Mouse (Mus musculus): ENCODE measurements around the gene Mxra7. TPM values are rescaled to one million over a fixed set of nuclear protein-coding genes. Genes with fewer than 3 reads are reported as not detected.
A peak's percentile ranks its signal among the peaks of the same experiment; 100 is the strongest.

The Mxra7 gene
- polyA plus RNA-seq, 1 experiment from 2014 or later: 17.6 TPM

DNA sequence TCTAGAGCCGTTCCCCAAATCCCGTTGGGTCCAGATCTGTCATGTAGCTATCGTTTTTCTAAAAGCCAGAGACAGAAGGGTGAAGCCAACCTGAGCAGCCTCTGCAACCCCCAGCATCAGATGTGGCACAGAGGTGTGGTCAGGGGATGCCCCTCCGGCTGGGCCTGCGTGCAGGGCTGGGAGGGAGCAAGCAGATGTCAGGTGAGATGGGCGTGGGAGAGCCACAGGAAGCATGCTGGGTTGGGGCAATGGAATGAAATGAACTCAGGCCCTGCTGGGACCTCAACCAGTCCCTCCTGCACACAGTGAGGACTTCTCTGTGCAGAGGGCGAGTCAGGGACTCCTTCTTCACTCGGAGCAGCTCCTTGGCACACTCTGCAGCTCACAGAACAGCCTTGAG lies 18.3 kb downstream of the Mxra7 start:
- no peaks in the 10 kb centered on the region for H3K9me3 ChIP-seq (ENCODE audit: control insufficient read depth, low read length)
- DNase-seq (ENCODE audit: low spot score) (no peak), ATAC-seq (ENCODE audit: low read depth) (no peak)
- no peak overlapping the region for H3K27ac ChIP-seq (replicated peaks; ENCODE audit: low read depth, low read length)
- 84% methylated on average over 8 of the region's 8 CpGs for WGBS
- H3K4me1 ChIP-seq (ENCODE audit: control insufficient read depth, insufficient read depth, low read length): peaks cover 40% of the 10 kb centered on the region
- no peak overlapping the region for H3K4me3 ChIP-seq (ENCODE audit: low read depth, low read length)
- H3K9ac ChIP-seq (ENCODE audit: low read depth, low read length): no peak overlapping the region
- H3K4me2 ChIP-seq (ENCODE audit: low read depth, low read length): no peak overlapping the region
- no peaks in the 10 kb centered on the region for H3K27me3 ChIP-seq (replicated peaks; ENCODE audit: control insufficient read depth, insufficient read depth, low read length)
- H3K36me3 ChIP-seq (ENCODE audit: control insufficient read depth, insufficient read depth, low read length): no peaks in the 10 kb centered on the region

DNA sequence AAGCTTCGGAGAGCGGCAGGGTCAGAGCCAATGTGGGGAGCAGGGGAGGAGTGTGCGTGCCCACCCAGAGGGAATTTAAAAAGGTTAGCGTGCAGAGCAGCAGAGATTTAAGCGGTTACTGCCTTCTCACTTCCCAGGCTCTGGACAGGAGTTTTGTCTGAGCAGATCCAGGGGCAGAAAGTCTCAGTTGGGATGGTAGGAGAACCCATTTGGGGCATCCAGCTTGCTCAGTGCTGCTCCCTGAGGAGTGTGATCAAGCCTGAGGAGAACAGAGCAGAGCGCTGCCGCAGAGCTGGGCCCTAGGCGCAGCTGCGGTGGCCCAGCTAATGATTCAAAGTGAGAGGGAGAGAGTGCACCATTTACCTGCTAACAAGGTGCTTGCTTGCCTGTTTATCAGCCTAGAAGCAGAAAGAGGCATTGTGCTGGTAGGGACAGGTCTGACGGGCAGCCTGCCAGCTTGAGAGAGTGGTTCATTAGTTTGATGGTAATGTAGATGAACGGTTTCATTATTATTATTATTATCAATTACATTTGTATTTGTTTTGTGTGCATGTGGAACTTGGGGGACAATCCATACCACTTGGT lies 18.9 kb downstream of the Mxra7 start:
- Histone ChIP-seq H3K27ac (replicated peaks; ENCODE audit: low read depth, low read length) (no peak overlapping the region), H3K9ac (ENCODE audit: low read depth, low read length) (no peak overlapping the region), H3K4me2 (ENCODE audit: low read depth, low read length) (no peak overlapping the region), H3K4me1 (ENCODE audit: control insufficient read depth, insufficient read depth, low read length) (peaks cover 34% of the 10 kb centered on the region), H3K9me3 (ENCODE audit: control insufficient read depth, low read length) (no peaks in the 10 kb centered on the region), H3K27me3 (replicated peaks; ENCODE audit: control insufficient read depth, insufficient read depth, low read length) (no peaks in the 10 kb centered on the region), H3K36me3 (ENCODE audit: control insufficient read depth, insufficient read depth, low read length) (no peaks in the 10 kb centered on the region), H3K4me3 (ENCODE audit: low read depth, low read length) (no peak overlapping the region)
- 76% methylated on average over 11 of the region's 11 CpGs for WGBS
- no peak for ATAC-seq (ENCODE audit: low read depth)
- DNase-seq (ENCODE audit: low spot score): no peak

DNA sequence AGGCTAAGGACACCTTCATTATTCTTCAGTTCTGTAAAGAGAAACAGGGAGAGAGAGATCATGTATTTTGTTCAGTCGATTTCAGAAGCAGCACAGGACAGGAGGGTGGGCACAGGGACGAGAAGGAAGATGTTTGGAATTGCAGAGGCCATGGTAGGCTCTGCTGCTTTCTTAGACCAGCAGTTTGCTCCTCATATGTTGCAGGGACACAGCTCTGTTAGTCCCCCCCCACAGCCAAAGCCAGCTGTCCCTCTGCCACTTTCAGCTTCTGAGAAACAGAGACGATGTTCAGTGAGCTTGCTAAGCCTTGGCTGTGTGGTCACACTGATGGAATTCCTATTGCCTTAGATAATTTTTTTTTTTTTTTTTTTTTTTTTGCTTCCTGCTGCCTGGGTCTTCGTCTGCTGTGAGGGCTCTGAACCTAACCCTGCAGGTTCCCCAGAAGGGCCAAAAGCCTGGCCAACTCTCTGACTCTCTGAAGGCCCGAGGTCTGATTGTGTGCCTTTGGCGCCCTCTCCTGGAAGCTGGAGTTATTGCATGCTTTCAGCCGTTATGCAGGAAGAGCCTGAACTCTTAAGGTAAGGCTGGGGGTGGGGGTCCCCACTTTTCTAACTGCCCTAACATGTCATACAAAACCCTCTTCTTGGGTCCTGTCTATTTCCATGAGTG lies 19.8 kb downstream of the Mxra7 start:
- H3K4me2 ChIP-seq (ENCODE audit: low read depth, low read length): no peak overlapping the region
- 27% methylated on average over 7 of the region's 7 CpGs for WGBS
- no peaks in the 10 kb centered on the region for H3K27me3 ChIP-seq (replicated peaks; ENCODE audit: control insufficient read depth, insufficient read depth, low read length)
- DNase-seq (ENCODE audit: low spot score) (peak; percentile 91), ATAC-seq (ENCODE audit: low read depth) (0 out of 2 replicates have a peak, but pooled peaks have one; percentile 10)
- H3K4me3 ChIP-seq (ENCODE audit: low read depth, low read length): no peak overlapping the region
- H3K4me1 ChIP-seq (ENCODE audit: control insufficient read depth, insufficient read depth, low read length): peaks cover 26% of the 10 kb centered on the region
- peak overlapping the region; percentile 40 for H3K9ac ChIP-seq (ENCODE audit: low read depth, low read length)
- H3K36me3 ChIP-seq (ENCODE audit: control insufficient read depth, insufficient read depth, low read length): no peaks in the 10 kb centered on the region
- no peaks in the 10 kb centered on the region for H3K9me3 ChIP-seq (ENCODE audit: control insufficient read depth, low read length)
- peak overlapping the region; percentile 55; the same call in 1 of the 2 replicates for H3K27ac ChIP-seq (replicated peaks; ENCODE audit: low read depth, low read length)

DNA sequence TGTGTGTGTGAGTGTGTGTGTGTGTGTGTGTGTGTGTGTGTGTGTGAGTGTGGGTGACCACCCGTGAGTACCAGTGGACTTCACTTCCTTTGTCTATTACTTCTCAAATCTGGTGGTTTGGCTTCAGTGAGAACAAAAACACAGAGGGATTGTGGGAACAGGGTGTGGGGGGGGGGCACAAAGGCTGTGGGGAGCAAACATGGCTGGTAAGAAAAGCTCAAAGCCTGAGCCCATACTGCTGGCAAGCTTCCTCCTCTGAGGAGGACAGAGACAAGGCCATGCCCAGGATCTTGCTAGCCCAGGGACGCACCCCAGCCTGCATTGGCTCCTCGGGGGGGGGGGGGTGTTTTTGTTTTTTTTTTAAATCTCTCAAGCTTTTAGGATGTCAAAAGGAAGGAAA lies 20.3 kb downstream of the Mxra7 start:
- H3K27ac ChIP-seq (replicated peaks; ENCODE audit: low read depth, low read length): peak overlapping the region; percentile 55; the same call in 1 of the 2 replicates
- no peak overlapping the region for H3K4me2 ChIP-seq (ENCODE audit: low read depth, low read length)
- DNase-seq (ENCODE audit: low spot score) (no peak), ATAC-seq (ENCODE audit: low read depth) (no peak)
- WGBS: 68% methylated on average over 3 of the region's 3 CpGs
- H3K9ac ChIP-seq (ENCODE audit: low read depth, low read length): peak overlapping the region; percentile 40
- no peaks in the 10 kb centered on the region for H3K27me3 ChIP-seq (replicated peaks; ENCODE audit: control insufficient read depth, insufficient read depth, low read length)
- no peak overlapping the region for H3K4me3 ChIP-seq (ENCODE audit: low read depth, low read length)
- no peaks in the 10 kb centered on the region for H3K36me3 ChIP-seq (ENCODE audit: control insufficient read depth, insufficient read depth, low read length)
- H3K9me3 ChIP-seq (ENCODE audit: control insufficient read depth, low read length): no peaks in the 10 kb centered on the region
- H3K4me1 ChIP-seq (ENCODE audit: control insufficient read depth, insufficient read depth, low read length): peaks cover 20% of the 10 kb centered on the region

DNA sequence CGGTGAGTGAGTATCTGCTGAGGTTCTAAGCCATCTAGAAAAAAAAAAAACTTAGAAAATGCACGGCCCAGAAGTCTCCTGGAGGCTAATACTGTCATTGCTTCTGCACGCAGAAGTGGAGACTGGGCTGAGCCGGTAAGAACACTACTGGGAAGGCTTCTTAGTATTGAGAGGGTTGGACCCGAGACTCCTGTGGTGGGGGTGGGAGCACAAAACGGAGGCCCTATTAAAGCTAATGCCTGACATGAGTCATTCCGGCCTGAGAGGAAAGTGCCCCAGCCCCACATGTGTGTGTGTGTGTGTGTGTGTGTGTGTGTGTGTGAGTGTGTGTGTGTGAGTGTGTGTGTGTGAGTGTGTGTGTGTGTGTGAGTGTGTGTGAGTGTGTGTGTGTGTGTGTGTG lies 20.7 kb downstream of the Mxra7 start:
- no peak overlapping the region for H3K9ac ChIP-seq (ENCODE audit: low read depth, low read length)
- no peak overlapping the region for H3K4me3 ChIP-seq (ENCODE audit: low read depth, low read length)
- no peaks in the 10 kb centered on the region for H3K36me3 ChIP-seq (ENCODE audit: control insufficient read depth, insufficient read depth, low read length)
- no peak overlapping the region for H3K27ac ChIP-seq (replicated peaks; ENCODE audit: low read depth, low read length)
- no peaks in the 10 kb centered on the region for H3K27me3 ChIP-seq (replicated peaks; ENCODE audit: control insufficient read depth, insufficient read depth, low read length)
- no peaks in the 10 kb centered on the region for H3K9me3 ChIP-seq (ENCODE audit: control insufficient read depth, low read length)
- DNase-seq (ENCODE audit: low spot score) (peak; percentile 24), ATAC-seq (ENCODE audit: low read depth) (no peak)
- no peak overlapping the region for H3K4me2 ChIP-seq (ENCODE audit: low read depth, low read length)
- whole genome bisulfite sequencing: 50% methylated on average over 7 of the region's 7 CpGs
- H3K4me1 ChIP-seq (ENCODE audit: control insufficient read depth, insufficient read depth, low read length): peaks cover 17% of the 10 kb centered on the region

DNA sequence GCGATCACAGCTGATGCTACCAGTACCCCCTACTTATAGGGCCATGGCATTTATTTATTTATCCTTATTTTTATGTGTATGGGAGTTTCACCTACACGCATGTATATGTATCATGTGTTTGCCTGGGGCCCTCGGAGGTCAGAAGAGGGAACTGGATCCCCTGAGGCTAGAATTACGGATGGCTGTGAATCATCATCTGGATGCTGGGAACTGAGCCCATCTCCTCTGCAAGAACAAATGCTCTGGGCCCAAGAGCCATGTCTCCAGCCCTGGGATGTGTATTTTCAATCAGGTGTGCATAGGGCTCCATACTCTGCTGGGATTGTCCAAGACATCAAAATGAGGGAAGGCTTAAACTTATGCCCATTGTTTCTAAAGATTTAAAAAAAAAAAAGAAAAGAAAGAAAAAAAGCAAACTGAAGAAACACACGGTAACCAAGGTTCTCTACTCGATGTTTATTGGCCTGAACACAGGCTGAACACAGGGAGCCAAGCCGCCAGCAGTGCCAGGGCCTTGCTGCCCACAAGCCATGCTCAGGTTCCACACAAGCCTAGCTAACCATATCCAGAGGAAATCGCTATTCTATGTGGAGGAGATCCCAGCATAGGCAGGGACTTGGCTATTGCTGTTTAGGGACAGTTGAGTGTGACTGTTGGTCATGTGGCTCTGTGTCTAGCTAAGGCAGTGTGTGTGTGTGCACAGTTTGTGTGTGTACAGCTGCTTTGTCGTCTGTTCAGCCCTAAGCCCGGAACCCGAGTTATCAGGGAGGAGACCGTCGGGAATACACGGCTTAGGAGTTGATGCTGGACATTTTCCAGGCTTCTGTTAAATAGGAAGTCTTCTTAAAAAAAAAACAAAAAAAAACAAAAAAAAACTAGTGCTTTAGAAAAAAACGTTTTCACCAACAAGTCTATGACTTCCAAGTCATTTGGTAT lies 21.4 kb downstream of the Mxra7 start:
- peaks cover 14% of the 10 kb centered on the region for H3K4me1 ChIP-seq (ENCODE audit: control insufficient read depth, insufficient read depth, low read length)
- no peak overlapping the region for H3K9ac ChIP-seq (ENCODE audit: low read depth, low read length)
- no peak overlapping the region for H3K4me3 ChIP-seq (ENCODE audit: low read depth, low read length)
- H3K4me2 ChIP-seq (ENCODE audit: low read depth, low read length): no peak overlapping the region
- WGBS: 60% methylated on average over 15 of the region's 15 CpGs
- DNase-seq (ENCODE audit: low spot score) (peak; percentile 59), ATAC-seq (ENCODE audit: low read depth) (no peak)
- H3K27ac ChIP-seq (replicated peaks; ENCODE audit: low read depth, low read length): peak overlapping the region; percentile 35; the same call in 1 of the 2 replicates
- no peaks in the 10 kb centered on the region for H3K36me3 ChIP-seq (ENCODE audit: control insufficient read depth, insufficient read depth, low read length)
- H3K9me3 ChIP-seq (ENCODE audit: control insufficient read depth, low read length): no peaks in the 10 kb centered on the region
- no peaks in the 10 kb centered on the region for H3K27me3 ChIP-seq (replicated peaks; ENCODE audit: control insufficient read depth, insufficient read depth, low read length)

DNA sequence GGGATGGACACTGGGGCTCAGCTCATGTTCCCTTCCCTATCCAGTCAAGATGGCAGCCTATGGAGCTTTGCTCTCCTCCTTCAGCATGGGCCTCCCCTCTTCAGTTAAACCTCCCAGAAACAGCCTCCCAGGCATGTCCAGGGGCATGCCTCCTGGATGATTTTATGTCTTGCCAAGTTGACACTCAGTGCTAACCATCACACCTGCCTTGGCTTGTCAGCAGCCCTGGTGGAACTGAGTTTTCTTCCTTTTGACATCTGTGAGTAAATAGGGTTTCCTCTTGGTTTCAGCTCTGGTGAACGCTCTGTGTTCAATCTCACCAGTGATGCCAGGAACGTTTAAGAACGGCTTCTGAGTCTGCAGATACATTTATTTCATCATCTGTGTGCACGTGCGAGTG lies 25.1 kb downstream of the Mxra7 start:
- Histone ChIP-seq H3K9me3 (ENCODE audit: control insufficient read depth, low read length) (no peaks in the 10 kb centered on the region), H3K36me3 (ENCODE audit: control insufficient read depth, insufficient read depth, low read length) (no peaks in the 10 kb centered on the region), H3K27me3 (replicated peaks; ENCODE audit: control insufficient read depth, insufficient read depth, low read length) (no peaks in the 10 kb centered on the region), H3K4me3 (ENCODE audit: low read depth, low read length) (no peak overlapping the region), H3K9ac (ENCODE audit: low read depth, low read length) (no peak overlapping the region), H3K27ac (replicated peaks; ENCODE audit: low read depth, low read length) (no peak overlapping the region), H3K4me1 (ENCODE audit: control insufficient read depth, insufficient read depth, low read length) (peaks cover 6% of the 10 kb centered on the region; the same call in 1 of the 2 replicates), H3K4me2 (ENCODE audit: low read depth, low read length) (no peak overlapping the region)
- DNase-seq (ENCODE audit: low spot score) (no peak), ATAC-seq (ENCODE audit: low read depth) (no peak)
- WGBS: 79% methylated on average over 5 of the region's 5 CpGs

DNA sequence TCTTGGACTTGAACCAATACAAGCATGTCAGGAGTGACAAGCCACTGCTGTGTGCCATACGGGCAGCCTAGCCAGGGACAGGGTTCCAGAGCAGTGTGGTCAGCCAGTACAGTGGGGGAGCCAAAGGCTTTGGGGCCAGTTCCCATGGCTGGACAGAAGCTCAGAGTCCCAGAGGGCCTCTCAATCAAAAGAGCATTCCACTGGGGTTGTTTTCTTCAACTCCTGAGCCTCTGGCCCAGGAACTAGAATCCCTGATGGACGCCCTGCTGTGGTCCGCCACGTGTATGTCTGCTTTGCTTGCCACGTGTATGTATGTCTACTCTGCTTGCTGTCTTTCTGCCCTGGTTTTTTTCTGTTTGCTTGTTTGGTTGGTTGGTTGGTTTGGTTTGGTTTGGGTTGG lies 26.7 kb downstream of the Mxra7 start:
- H3K4me2 ChIP-seq (ENCODE audit: low read depth, low read length): no peak overlapping the region
- WGBS: 66% methylated on average over 5 of the region's 5 CpGs
- 0 out of 2 replicates have a peak, but pooled peaks cover under 1% of the 10 kb centered on the region for H3K4me1 ChIP-seq (ENCODE audit: control insufficient read depth, insufficient read depth, low read length)
- H3K4me3 ChIP-seq (ENCODE audit: low read depth, low read length): no peak overlapping the region
- DNase-seq (ENCODE audit: low spot score) (no peak), ATAC-seq (ENCODE audit: low read depth) (no peak)
- no peaks in the 10 kb centered on the region for H3K27me3 ChIP-seq (replicated peaks; ENCODE audit: control insufficient read depth, insufficient read depth, low read length)
- no peaks in the 10 kb centered on the region for H3K9me3 ChIP-seq (ENCODE audit: control insufficient read depth, low read length)
- H3K27ac ChIP-seq (replicated peaks; ENCODE audit: low read depth, low read length): no peak overlapping the region
- H3K36me3 ChIP-seq (ENCODE audit: control insufficient read depth, insufficient read depth, low read length): no peaks in the 10 kb centered on the region
- H3K9ac ChIP-seq (ENCODE audit: low read depth, low read length): no peak overlapping the region
